Mouse (Mus musculus): Measurements from ENCODE around the gene Ldah.
A peak's percentile ranks its signal among the peaks of the same experiment; 100 is the strongest.
"Not testable (repeated sequence)": the region's sequence is repeated elsewhere in the genome, so short reads cannot be mapped to it uniquely, and the experiment has no call there.

Gene Ldah

DNA sequence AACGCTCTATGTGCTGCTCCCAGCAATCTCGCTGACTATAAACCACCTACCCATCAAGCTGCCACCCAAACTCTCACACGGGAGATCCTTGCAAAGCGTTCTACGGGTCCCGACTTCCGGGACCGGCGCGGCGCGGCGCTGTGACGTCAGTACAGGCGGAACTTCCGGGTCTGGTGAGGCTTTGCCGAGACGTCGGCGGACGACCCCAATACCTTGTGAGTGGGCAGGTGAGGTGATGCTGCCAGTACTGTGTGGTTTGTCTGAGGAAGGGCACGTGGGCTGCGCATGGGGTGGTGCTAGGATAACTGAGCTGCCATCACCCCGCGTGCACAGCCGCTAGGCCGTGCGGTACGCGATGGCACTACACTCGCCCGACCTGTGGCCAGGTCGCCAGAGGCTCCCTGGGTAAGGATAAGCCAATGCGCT lies at the start of gene Ldah:
Gene Ldah, plus strand, starts transcription at position 130 of the 426 bp plus-strand sequence.
- DNase-seq, result peak; percentile 96 to 97

DNA sequence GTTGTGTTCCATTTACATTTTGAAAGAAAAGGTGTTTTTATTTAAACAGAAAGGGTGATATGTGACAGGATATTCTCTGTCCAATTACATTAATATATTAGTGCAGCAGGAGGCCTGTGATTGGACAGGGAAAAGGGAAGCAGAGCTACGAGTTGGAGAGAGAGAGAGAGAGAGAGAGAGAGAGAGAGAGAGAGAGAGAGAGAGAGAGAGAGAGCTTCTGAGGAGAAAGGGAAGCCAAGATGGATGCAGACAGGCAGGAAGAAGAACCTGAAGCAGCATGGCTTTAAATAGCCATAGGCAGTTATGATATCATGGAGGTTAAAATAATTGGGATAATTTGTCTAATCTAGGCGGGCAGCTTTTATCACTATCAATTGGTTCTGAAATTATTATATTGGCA lies 40.2 kb upstream of the Ldah start:
- no peak for DNase-seq

DNA sequence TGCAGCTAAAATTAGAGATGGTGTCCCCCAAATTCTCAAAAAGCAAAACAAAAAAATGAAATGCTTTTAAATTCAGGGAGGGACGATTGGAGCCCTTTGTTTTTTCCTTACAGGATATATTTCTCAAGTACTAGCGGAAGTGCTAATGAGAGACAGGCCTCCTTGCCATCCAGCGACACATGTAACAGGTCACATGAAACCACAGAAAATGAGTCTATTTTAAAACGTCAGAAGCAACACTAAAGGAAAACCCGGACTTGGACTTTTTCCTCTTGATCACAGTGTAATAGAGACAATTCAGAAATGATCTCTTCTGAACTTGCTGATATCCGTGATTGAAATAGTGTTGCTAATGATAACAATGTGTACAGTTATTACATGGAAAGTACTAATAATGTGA lies 27.0 kb upstream of the Ldah start:
- DNase-seq, result no peak

DNA sequence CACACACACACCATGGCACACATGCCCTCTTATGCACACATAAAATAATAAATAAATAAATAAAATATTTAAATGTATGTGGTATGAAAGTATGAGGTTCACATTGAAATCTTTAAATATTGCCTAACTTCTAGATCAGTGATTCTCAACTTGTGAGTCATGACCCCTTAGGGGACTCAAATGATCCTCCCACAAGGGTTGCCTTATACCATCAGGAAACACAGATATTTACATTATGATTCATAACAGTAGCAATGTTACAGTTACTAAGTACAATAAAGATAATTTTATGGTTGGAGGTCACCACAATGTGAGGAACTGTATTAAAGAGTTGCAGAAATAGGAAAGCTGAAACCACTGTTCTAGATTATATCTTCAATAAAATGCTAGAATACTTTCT lies 26.2 kb upstream of the Ldah start:
- DNase-seq, result no peak

DNA sequence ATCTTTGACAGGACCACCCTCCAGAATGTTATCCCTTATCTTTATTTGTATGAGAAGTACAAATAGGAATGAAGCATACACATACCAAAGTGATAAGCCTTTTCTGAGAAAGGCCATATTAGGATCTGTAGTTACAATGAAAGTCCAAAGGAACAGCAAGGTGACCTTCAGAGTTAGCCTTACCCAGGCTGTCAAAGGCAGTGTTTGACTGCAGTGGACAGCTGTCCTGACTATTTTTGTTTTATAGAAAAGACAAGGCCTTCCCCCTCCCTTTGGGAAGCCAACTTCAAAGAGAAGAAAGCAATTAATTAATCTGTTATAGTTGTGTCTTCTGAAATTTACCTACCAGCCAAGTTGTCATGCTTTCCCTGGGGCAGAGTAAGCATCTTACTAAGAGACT lies 23.4 kb upstream of the Ldah start:
- no peak for DNase-seq

DNA sequence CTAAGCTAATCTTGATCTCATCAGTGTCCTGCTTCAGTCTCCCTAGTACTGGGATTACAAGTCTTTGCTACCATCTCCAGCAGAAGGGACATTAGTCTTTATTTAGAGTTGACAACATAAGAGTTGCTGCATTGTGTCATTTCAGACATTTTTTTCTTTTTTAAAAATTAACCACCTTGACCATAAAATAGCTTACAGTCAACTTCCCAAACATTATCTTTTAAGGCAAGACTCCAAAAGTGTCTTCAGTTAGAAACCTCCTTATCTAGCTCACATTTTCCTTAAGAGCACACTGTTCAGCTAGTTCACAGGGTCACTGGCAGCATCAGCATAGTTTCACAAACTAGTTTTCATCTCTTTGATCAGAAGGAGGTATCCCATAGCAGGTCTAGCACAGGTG lies 19.7 kb upstream of the Ldah start:
- no peak for DNase-seq

DNA sequence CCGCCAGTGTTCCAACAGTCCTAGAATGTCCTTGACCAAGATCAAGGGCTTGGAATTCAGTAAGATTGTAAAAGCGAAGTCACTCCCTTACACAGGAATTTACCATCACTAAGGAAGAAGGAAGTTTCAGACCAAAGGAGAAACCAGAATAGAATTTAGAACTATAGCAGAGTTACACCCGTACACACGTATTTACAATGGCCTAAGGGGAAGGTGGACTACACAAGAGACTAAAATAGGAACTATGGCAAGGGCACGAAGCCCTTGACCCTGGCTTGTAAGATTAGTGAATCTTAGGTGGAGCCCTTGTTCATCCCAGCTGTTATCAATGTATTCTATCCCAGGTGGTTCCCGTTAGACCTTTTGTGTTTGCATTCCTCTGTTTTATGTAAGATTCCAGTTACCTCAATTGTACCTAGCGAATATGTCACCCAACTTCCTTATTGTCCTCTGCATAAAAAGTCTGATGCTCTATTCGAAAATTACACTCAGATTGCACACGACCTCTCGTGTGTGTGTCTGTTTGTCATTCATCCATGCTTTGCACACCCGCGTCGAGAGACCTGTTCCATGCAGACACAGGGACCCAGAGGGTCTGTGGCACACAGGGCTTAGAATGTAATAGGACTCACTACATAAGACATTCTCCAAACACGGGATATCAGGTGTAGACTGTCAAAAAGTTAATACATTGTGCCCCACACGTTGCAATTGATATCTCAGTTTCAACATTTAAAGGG lies 18.9 kb upstream of the Ldah start:
- not testable (repeated sequence) for DNase-seq

DNA sequence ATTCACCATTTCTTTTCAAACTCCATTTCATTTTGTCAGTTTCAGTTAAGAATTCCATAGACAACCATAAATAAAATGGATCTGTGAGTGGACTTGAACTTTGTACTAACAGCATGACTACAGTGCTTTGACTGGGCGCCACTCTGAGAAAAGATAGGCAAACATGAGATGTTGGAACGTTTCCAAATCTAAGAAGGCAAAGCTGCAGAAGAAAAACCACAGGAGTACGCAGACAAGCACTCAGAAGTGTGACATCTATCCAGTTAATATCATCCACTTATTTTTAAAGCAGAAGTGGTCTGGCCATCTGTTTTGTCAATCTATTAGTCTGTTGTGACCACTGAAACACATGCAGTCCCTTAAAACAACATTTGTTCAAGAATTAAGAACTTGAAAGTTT lies 18.2 kb upstream of the Ldah start:
- no peak for DNase-seq

DNA sequence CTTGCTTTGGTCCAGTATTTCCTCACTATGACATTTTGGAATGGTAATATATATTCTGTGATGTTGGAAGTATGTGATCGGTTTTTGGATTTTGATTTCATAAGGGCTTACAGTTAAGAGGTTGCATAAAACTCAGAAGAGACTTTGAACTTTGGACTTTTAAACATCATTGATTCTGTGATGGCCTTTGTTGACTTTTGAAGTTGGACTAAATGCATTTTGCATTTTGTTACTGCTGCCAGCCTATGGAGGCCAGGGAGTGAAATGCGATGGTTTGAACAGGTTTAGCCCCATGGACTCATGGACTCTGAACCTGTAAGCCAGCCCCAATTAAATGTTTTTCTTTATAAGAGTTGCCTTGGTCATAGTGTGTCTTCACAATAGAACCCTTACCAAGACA lies 2.2 kb upstream of the Ldah start:
- DNase-seq, result no peak

DNA sequence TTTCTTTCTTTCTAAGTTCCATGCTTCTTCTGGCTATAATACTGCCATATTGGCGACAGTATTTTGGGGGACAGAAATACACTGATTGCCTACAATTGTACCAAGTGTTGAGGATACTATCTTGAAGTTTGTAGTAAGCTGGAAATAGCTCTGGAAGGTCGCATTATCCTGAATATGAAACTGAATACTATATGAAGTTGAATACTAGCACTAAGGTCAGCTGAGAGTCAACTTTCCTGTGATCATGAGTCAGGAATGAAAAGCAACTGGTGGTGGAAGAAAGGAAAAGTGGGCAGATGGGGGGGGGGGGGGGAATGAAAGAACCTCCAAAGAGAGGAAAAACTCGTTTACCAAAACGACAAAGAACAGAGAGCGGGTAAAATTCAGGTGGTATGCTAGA lies 329 bp upstream of the Ldah start:
- DNase-seq, result no peak

DNA sequence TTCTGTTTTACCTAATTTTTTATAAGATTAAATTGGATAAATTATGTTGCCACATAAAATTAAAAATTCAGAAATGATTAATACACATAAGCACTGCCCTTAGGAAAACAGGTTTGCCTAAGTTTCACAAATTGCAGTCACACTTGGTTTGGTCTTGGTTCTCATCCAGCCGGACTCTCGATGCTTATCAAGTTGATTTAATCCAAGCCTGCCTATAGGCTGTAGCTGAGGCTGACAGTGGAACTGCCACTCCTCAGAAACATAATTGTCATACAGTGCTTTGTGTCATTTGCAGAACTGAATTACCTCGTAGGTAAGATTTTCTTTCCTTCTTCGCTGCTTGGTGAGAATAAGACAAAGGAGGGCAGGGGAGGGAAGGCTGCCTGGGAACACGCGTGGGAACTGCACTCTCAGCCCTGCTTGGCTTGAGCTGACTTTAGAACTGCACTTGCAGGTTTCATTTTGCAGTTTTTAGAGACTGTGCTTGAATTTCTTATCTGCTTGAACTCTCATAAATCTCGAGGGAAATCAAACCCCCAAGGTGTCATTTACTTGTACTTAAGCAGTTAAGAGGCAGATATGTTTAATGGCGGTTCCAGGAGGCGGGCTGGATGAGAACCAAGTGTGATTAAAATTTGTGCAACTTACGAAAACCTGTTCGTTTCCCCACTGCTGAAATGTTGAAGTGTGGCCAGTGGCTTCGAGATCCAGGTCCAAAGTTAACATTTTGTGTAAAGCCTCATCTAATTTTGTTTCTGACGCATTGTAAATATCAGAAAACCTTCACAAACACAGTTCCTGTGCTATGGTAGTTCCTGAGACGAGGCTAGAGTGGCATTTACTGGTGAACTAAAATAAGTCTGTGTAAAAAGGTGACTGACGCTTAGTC lies 8.7 kb downstream of the Ldah start:
- no peak for DNase-seq

DNA sequence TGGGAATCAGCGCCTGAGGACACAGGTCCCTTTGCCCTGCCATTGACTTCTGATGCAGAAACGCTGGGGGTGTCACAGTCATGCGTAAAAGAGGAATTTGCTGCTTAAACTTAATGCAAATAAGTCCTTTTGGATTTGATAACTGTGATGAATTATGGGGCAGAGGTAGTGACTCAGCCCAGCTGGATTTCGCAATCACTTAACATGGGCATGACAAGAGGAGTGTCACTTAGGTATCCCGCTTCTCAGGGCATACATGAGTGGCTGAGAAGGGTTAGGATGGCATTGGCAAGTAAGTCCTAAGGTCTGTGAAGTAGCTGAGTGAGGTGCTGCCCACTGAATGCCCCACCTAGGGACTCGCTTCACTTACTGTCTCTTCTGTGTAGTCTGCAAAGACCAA lies 15.1 kb downstream of the Ldah start:
- DNase-seq, result no peak

DNA sequence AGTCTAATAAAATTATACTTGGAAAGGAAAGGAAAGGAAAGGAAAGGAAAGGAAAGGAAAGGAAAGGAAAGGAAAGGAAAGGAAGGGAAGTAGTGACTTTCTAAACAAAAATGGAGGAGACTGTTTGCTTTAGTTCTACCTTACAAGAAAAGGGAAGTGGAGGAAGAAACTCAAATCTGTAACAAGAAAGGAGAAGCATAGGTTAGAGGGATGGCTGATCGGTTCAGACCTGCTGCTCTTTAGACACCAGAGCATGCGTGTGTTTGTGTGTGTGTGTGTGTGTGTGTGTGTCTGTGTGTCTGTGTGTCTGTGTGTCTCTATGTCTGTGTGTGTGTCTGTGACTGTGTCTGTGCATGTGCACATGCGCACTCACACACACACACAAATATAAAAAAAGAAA lies 23.2 kb downstream of the Ldah start:
- DNase-seq, result no peak

DNA sequence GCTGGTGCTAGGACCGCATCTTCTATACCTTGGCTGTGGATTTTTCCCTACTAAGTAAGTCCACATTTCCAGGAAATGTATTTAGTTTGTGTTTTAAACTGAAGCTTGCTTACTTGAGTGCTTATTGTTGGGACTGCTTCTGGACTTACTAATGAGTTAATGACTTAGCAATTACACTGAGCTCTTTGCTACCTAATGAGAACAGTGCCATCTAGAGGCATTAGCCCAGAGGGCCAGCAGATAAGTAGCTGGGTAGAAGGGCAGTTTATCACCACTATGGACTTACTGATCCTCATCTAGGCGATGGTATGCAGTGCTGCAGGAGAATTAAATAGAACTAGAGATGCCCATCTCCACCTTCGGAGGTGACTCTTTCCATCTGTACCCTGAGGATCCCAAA lies 24.8 kb downstream of the Ldah start:
- peak; percentile 42 for DNase-seq

DNA sequence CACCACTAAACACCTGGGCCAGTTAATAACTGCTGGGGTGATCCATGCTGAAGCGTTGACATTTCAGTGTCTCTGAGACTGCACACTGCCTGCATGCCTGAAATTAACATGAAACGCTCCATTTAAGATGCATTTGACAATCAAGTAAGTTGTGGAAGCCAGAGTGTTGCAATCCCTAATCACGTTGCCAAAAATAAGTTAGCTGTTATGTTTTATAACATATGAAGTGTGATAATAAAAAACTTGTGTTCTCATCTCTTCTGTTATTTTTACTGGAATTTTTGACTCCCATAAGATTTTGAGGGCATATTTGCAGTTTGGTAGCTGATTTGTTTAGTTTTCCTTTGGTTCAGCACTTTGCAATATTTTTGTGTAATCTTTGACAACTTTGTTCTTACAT lies 34.3 kb downstream of the Ldah start:
- DNase-seq, result no peak

DNA sequence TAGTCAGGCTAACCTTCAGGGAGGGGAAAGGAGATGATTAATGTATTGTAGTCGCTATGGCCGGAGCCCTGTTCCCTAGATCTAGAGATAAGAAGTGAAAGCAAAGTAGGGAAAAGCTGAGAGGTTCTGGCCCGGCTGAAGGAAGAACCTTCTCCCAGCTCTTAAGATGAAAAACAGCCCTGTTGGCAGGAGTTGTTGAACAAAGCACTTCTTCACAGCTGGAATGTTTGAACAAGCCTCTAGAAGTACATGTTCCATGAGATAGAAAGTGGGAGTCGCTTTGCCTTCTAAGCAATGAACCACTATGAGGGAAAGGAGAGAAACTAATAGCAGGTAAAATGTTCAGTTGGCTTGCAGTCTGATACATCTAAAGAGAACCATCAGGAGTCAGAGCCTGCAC lies 36.8 kb downstream of the Ldah start:
- DNase-seq, result no peak

DNA sequence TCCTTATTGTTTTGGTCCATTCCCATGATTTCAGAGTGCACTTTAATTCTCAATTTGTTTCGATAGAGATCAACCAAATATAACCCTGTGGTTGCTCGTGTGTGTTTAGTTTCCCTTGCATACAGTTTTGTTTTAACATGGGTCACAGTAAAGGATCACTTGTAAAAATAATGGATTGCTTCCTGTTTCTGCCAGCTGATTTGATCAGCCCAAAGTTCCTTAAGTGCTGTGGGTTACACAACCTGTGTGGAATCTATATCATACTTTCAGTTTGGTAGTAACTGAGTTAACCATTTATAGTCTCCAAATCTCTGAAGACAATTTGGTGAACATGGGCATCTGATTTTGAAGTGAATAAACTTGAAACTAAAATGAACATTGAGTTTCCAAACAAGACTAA lies 52.4 kb downstream of the Ldah start:
- no peak for DNase-seq

DNA sequence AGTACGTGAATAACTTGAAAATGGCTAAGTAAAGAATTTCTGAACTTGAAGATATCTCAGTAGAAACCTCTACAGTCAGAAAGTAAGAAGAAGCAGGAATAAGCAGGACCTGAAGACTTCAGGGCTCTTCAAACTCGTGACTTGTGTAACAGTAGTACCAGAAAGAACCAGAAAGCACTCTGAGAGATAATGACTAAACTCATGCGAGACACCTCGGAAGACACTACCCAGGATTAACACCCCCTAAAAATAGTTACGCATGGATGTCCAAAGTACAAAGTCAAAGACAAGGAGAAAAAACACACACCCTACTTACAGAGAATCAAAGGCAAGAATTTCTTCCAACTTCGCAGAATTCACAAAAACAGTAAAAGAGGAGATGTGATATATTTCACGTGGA lies 58.4 kb downstream of the Ldah start:
- no peak for DNase-seq

DNA sequence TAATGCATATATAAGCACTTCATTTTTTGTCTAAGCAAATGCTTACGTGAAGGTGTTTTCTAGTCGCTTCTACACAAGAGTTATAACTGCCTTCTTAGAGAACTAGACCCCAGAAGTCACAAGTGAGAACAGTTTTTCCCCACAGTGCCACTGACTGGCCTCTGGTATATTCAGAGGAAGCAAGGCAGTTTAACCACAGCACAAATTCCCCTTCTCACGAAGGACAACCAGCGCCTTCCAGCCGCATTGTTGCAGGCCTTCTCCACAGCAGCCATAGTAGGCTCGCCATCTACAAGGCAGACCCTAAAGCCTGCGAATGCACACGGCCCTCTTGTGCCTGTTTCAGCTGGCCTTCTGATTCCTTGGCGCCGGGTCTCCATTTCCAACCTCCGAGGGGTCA lies 61.7 kb downstream of the Ldah start:
- no peak for DNase-seq

DNA sequence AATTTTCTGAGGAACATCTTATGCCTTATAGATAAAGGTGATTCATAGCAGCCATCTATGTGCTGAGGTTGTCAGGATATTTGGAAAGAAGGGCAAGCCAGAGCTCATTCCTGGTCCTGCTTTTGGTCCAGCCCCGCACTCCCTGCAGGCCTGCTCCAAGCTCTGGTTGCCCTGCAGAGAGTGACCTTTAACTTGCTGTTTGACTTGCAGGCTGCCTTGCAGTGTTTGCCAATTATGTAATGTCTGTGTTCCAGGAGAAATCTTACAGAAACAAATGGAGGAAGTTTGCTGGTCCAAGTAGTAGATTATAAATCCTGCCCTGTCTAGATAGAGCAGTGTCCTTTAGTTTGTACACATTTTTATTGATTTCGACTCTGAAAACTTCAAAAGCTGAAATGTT lies 63.5 kb downstream of the Ldah start:
- DNase-seq, result no peak

DNA sequence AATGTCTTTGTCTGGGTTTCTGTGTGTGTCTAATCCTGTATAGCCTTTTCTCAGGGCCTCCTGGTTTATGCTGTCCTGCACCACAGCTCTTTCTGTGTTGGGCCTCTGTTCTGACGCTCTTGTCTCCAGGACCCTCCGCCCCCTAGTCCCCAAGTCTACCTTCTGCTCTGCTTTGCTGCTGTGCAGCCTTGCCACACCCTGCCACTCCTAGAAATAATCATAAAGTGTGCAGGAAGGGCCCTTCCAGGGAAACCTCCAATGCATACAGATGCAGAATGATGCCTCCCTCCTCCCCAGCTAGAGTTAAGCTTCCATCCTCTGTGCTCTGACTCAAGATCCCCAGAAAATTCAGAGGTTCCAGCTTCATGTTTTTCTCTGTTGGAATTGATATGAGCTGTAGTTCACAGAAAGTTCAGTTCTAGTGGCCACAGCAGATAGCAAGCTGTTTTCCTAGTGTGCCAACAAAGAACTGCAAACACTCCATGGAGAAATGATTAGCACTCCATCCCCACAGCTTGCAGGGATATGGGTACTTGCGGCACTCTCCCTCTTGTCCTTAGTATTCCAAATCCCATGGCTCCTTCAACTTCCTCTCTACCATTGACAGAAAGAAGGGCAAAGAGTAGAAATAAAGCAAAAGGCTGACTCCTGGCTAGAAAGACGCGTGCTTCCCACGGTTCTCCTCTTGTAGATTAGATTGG lies 65.7 kb downstream of the Ldah start:
- no peak for DNase-seq

DNA sequence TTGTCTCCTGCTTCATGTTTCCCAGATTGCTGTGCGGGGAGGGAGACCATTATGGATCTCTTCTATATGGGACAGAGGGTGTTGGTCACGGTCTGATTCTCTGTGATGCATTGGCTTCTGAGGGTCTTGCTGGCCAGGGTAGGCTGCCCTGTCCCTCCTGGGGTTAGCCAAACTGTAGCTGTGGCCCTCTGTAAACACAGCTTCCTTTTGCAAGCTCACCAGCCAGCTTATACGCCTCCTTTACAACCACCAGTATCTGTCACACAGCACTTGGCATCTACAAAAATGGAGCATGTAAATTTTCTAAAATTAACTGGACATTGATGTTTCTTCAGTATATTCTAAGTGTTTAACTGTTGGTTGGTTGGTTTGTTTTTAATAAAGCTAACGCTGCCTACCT lies 67.5 kb downstream of the Ldah start:
- DNase-seq, result no peak

DNA sequence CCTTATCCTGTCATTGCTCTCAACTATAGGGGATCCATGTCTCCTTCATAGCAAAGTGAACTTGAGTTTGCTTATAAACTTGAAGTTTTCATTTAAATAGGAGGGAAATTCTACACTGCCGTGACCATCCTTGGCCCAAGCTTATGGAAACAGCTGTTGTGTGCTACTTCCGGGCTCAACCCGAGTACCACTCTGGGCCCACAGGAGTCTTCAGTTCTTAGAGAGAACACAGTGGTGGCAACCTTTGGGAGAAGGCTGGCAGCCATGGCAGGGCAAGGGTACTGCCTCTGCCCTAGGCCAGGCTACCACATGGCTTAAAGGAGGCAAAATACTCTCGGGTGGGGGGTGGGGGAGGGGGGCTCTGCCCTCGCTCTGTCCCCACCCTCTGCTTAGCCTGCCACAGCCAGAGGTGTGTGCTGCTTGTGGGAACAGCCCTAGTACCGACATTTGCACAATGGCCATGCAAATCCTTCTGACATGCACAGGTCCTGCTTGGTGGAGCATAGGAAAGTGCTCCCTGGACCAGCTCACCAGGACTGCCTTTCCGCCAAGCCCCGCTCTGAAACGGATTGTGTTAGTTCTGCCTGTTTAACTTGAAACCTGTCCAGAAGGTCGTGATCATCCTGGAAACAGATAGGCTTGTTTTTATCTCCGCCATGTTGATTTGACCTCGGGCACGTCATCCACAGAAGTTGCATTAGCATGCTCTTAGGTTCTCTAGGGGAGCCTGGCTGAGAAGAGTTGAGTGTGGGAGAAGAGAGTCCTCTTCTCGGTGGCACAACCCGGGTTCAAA lies 73.5 kb downstream of the Ldah start:
- DNase-seq, result no peak

Measured in cerebellum, postnatal 10 days (tissue).